Mouse (Mus musculus): ENCODE data around the gene Akap5. TPM values are rescaled to one million over a fixed set of nuclear protein-coding genes. Genes with fewer than 3 reads are reported as not detected.

Akap5 gene
- polyA plus RNA-seq, 1 experiment from 2014 or later, result 7.4 TPM

DNA sequence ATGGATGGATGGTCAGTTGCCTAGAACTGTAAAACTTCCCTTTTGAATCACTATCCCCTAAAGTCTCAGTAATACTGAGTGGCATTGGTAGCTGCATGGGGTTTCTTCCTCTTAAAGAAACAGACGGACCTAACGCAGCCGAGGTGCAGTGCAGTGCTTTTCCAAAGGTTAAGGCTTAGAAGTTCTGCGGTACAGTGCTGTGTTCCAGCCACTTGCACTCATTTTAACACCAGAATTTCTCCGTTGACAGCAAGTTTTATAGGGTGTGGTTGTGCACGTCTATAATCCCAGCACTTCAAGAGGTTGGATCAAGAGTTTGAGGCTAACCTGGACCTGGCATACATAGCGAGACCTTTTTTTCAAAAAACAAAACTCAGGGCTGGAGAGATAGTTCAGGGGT is 47.4 kb downstream of the Akap5 start:
- Histone ChIP-seq H3K4me2 (replicated peaks) (peak overlapping the region; percentile 90), H3K4me3 (peak overlapping the region; percentile 66), H3K27me3 (no peaks in the 10 kb centered on the region), H3K36me3 (no peaks in the 10 kb centered on the region), H3K27ac (replicated peaks) (no peak overlapping the region), H3K9ac (replicated peaks) (no peak overlapping the region; the same call in 1 of the 2 replicates), H3K4me1 (peaks cover 37% of the 10 kb centered on the region), H3K9me3 (no peaks in the 10 kb centered on the region)
- no peak for ATAC-seq (replicated peaks)
- 44% methylated on average over 7 of the region's 7 CpGs for WGBS

DNA sequence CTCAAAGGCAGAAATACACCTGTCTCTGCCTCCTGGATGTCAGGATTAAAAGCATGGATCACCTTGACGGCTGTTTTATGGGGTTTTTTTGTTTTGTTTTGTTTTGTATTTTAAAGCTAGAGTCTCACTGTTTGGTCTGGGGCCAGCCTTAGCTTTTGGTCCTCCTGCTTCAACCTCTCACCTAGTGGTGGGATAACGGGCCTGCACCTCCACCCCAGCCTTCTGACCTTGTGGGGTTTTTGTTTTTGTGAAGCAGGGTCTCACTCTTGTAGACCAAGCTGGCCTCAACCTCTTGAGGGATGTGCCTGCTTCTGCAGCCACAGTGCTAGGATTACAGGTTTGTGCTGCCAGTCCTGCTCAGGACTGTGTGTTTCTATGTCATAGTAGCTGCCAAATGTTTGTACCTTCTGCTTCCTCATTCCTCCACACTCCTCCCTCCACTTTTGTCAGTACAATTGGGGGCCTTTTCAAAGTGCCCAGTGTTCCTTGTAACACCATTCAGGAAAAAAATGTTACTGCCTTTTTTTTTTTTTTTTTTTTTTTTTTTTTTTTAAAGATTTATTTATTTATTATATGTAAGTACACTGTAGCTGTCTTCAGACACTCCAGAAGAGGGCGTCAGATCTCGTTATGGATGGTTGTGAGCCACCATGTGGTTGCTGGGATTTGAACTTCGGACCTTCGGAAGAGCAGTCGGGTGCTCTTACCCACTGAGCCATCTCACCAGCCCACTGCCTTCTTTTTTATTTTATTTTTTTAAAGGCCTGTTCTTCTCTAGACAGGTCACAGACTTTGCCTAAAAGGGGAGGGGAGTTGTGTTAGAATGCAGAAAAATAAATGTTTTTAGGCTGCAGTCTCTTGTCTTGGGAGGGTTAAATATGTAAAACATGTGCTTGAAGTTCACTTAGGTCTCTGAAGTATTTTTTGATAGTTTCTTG is 48.5 kb downstream of the Akap5 start:
- no peak for ATAC-seq (replicated peaks)
- Histone ChIP-seq H3K4me2 (replicated peaks) (no peak overlapping the region), H3K9ac (replicated peaks) (no peak overlapping the region), H3K4me3 (no peak overlapping the region), H3K9me3 (no peaks in the 10 kb centered on the region), H3K36me3 (no peaks in the 10 kb centered on the region), H3K4me1 (peaks cover 28% of the 10 kb centered on the region), H3K27me3 (no peaks in the 10 kb centered on the region), H3K27ac (replicated peaks) (no peak overlapping the region)
- WGBS, result 73% methylated on average over 7 of the region's 7 CpGs

DNA sequence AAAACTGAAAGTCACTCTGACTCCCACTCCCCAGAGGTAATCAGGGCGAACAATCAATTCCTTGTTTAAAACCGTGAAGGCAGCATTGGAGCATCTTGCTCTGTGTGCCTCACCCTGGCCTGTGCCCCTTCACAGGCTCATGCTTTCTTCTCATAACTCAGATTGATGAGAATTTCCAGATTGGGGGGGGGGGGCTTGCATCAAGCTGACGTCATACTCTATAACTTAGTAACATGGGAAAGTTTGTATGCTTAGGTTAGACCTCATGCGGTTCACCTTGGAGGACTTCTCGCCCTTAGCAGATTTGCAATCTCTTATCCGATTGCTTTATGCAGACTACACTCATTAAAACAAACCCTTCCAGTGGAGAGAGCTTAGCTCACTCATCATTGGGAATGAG is 49.3 kb downstream of the Akap5 start:
- Histone ChIP-seq H3K27ac (replicated peaks) (no peak overlapping the region), H3K9me3 (no peaks in the 10 kb centered on the region), H3K4me1 (peaks cover 21% of the 10 kb centered on the region), H3K36me3 (no peaks in the 10 kb centered on the region), H3K9ac (replicated peaks) (no peak overlapping the region), H3K27me3 (no peaks in the 10 kb centered on the region), H3K4me2 (replicated peaks) (no peak overlapping the region), H3K4me3 (no peak overlapping the region)
- 78% methylated on average over 6 of the region's 6 CpGs for WGBS
- no peak for ATAC-seq (replicated peaks)

DNA sequence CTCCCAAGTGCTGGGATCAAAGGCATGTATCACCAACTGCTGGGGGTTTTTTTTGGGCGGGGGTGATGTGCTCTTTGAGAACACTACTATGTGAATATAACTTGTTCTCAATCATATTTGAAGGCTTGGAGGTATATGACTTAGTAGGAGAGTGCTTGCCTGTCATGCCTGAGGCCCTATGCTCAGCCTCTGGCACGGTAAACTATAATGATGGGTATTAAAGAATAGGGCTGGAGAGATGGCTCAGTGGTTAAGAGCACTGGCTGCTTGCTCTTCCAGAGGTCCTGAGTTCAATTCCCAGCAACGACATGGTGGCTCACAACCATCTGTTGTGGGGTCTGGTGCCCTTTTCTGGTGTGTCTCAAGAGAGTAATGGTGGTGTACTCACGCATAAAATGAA is 50.2 kb downstream of the Akap5 start:
- Histone ChIP-seq H3K9ac (replicated peaks) (no peak overlapping the region), H3K27me3 (no peaks in the 10 kb centered on the region), H3K27ac (replicated peaks) (no peak overlapping the region), H3K36me3 (no peaks in the 10 kb centered on the region), H3K4me2 (replicated peaks) (no peak overlapping the region), H3K9me3 (no peaks in the 10 kb centered on the region), H3K4me3 (no peak overlapping the region), H3K4me1 (peaks cover 21% of the 10 kb centered on the region)
- WGBS, result 80% methylated on average over 4 of the region's 4 CpGs
- ATAC-seq (replicated peaks), result no peak

DNA sequence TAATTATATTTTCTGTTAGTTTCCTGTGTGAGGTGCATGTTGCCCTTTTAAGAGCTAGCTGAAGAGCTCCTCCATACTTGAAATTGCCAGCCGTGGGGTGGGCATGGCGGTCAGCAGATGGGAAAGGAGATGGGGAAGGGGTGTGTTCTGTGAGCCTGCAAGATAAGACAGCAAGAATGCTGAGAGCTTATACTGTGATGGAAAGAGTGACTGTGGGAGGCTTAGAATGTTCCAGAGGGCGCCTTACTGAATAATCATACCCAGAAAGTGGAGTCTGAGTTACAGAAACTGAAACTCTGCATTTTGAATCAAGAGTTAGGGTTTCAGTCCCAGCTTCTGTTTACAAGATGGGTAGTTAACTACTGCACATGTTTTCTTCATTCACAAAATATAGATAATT is 50.8 kb downstream of the Akap5 start:
- Histone ChIP-seq H3K36me3 (no peaks in the 10 kb centered on the region), H3K4me3 (no peak overlapping the region), H3K4me1 (peaks cover 21% of the 10 kb centered on the region), H3K9me3 (no peaks in the 10 kb centered on the region), H3K9ac (replicated peaks) (no peak overlapping the region), H3K27ac (replicated peaks) (no peak overlapping the region), H3K27me3 (no peaks in the 10 kb centered on the region), H3K4me2 (replicated peaks) (no peak overlapping the region)
- WGBS, result 93% methylated on average over 3 of the region's 3 CpGs
- ATAC-seq (replicated peaks), result no peak

DNA sequence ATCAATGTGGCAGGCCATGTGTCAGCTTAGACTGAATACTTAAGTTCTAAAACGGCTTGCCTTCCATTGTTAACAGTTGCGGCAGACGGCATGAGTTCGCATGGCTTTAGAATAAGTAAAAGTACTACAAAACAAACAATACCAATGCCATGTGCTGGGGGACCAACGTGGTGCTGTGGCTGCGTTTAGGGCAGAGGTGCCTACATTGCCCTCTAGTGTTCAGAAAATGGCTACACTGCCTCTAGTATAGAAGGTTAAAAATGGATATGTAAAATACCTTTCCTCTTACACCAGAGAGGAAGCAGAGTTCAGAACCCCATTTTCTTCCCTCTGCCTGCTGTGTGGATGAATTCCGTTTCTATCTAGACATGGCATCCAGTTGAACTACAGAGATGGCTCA is 52.0 kb downstream of the Akap5 start:
- no peak overlapping the region for H3K4me2 ChIP-seq (replicated peaks)
- no peaks in the 10 kb centered on the region for H3K36me3 ChIP-seq
- no peaks in the 10 kb centered on the region for H3K27me3 ChIP-seq
- 32% methylated on average over 7 of the region's 7 CpGs for WGBS
- no peak overlapping the region for H3K9ac ChIP-seq (replicated peaks)
- peak; percentile 57; the same call in 1 of the 2 replicates for ATAC-seq (replicated peaks)
- no peak overlapping the region for H3K27ac ChIP-seq (replicated peaks)
- H3K4me1 ChIP-seq, result peaks cover 16% of the 10 kb centered on the region
- H3K9me3 ChIP-seq, result no peaks in the 10 kb centered on the region
- no peak overlapping the region for H3K4me3 ChIP-seq

DNA sequence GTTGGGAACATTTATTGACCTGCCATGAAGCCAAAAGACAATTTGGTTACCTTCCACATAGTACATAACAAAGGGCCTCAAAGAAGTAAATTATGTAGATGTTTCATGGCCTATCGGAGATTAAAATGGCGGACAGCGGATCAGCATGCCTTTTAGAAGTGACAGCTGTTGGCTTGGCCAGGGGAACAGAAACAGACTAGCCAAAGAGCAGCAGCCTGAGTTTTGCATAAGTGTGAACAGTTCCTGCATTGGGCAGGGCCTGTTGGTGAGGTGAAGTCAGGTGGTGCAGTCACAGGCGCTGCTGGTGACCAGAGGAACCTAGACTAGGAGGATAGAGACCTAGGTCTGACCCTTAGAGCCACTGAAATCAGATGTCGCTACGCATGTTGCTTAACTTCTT is 52.4 kb downstream of the Akap5 start:
- 94% methylated on average over 6 of the region's 6 CpGs for WGBS
- Histone ChIP-seq H3K4me3 (no peak overlapping the region), H3K36me3 (no peaks in the 10 kb centered on the region), H3K4me2 (replicated peaks) (no peak overlapping the region), H3K9me3 (no peaks in the 10 kb centered on the region), H3K27me3 (no peaks in the 10 kb centered on the region), H3K27ac (replicated peaks) (no peak overlapping the region), H3K9ac (replicated peaks) (no peak overlapping the region), H3K4me1 (peaks cover 12% of the 10 kb centered on the region)
- no peak for ATAC-seq (replicated peaks)

DNA sequence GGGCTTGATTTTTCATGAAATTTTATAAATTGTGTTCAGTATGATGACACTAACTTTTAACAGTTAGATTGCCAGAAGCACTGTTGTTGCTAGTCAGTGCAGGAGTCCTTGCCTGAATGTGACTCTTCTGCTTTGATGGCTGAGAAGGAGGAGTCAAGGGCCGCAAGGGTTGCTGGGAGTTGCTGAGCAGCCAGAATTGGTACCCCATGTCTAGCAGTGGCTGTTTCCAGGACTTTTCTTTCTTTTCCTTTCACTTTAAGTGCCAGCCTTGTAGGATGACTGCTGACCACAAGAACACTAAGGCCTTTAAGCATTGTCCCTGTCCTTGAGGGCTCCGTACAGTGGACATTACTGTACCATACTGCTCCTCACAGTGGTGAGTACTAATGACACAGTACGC is 53.0 kb downstream of the Akap5 start:
- Histone ChIP-seq H3K9ac (replicated peaks) (no peak overlapping the region), H3K27me3 (no peaks in the 10 kb centered on the region), H3K4me1 (peaks cover 9% of the 10 kb centered on the region; the same call in 1 of the 2 replicates), H3K4me3 (no peak overlapping the region), H3K27ac (replicated peaks) (no peak overlapping the region), H3K4me2 (replicated peaks) (no peak overlapping the region), H3K36me3 (no peaks in the 10 kb centered on the region), H3K9me3 (no peaks in the 10 kb centered on the region)
- no peak for ATAC-seq (replicated peaks)
- 95% methylated on average over 3 of the region's 3 CpGs for WGBS

DNA sequence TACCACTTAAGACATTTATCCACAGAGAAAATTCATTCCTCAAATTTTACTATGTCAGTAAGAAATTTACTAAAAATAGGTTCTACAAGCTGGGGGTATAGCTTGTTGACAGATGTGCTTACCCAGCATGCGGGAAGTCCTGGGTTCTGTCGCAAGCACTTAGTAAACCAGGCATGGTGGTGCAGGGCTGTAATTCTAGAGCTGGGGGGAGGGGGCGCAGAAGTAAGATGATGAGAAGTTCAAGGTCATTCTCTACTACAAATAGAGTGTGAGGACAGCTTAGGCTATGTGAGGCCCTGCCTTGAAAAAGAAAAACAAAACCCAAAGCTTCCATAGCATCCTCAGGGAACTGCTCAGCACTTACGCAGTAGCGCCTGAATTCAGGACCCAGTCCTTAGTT is 53.9 kb downstream of the Akap5 start:
- Histone ChIP-seq H3K27ac (replicated peaks) (no peak overlapping the region), H3K9me3 (no peaks in the 10 kb centered on the region), H3K4me3 (no peak overlapping the region), H3K4me1 (0 out of 2 replicates have a peak, but pooled peaks cover 6% of the 10 kb centered on the region), H3K36me3 (no peaks in the 10 kb centered on the region), H3K9ac (replicated peaks) (no peak overlapping the region), H3K4me2 (replicated peaks) (no peak overlapping the region), H3K27me3 (no peaks in the 10 kb centered on the region)
- 92% methylated on average over 5 of the region's 5 CpGs for WGBS
- ATAC-seq (replicated peaks), result no peak

DNA sequence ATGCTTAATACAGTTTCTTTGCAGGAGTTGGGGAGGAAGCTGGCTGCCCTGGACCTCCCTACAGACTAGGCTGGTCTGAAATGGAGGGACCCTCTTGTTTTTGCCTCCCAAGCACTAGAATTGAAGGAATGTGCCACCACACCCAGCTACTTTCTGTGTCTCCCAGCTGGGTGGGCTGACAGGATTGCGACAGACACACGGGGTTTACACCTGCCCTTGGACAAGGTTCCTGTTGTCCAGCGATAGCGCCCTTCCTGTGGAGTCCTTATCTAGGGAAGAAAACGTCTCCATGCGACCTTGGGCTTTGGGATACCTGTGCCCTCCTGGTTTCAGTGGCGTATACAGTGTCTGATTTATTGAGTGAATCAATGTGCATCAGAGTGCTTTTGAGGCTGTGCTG is 55.5 kb downstream of the Akap5 start:
- no peak for ATAC-seq (replicated peaks)
- H3K27me3 ChIP-seq, result no peaks in the 10 kb centered on the region
- no peak overlapping the region for H3K9ac ChIP-seq (replicated peaks)
- no peaks in the 10 kb centered on the region for H3K9me3 ChIP-seq
- H3K4me1 ChIP-seq, result 0 out of 2 replicates have a peak, but pooled peaks cover 6% of the 10 kb centered on the region
- H3K4me3 ChIP-seq, result no peak overlapping the region
- 94% methylated on average over 7 of the region's 7 CpGs for WGBS
- no peak overlapping the region for H3K4me2 ChIP-seq (replicated peaks)
- no peaks in the 10 kb centered on the region for H3K36me3 ChIP-seq
- no peak overlapping the region for H3K27ac ChIP-seq (replicated peaks)

All from forebrain, embryonic 15.5 days (tissue).